Mouse (Mus musculus) adrenal gland, adult 8-10 months (tissue): Measurements from ENCODE around the gene Pbx2. TPM values are rescaled to one million over a fixed set of nuclear protein-coding genes. Genes with fewer than 3 reads are reported as not detected.

Source experiments
- DNase-seq: peaks from one replicate; pipeline ENCODE4 v3.0.0; 2022
- total RNA-seq, 4 experiments: library from RNA; stranded (reverse); gene quantifications; 2 replicates each; pipeline ENCODE4 v1.2.4; 2022

Pbx2 gene
- total RNA-seq, 4 experiments from 2014 or later: 30.8 to 55.5 (median 44.0) TPM

DNA sequence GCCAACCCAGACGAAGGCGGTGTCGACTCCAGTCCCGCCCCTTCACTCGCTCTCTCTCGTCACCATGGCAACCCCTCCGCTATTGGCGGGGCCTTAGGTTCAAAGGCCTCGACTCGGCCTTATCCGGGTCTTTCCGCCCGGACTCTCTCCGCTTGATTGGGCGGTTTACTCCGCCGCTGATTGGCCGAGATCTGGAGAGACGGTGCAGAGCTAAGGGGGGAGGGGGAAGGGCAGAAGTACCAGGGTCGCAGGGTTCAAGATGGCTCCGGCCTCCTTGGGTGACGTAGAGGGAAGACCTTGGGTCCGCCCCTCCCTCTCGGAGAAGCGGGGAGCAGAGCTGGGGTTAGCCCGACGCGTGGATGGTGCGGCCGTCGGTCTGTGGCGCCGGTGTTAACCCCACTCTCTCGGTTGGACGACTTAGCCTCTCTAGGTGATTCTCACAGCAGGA is 13.0 kb downstream of the Pbx2 start, which contains the start of gene Agpat1:
TSS of gene Agpat1 (plus strand) at position 202 of the 448 bp plus-strand sequence.
- DNase-seq: peak; percentile 99

DNA sequence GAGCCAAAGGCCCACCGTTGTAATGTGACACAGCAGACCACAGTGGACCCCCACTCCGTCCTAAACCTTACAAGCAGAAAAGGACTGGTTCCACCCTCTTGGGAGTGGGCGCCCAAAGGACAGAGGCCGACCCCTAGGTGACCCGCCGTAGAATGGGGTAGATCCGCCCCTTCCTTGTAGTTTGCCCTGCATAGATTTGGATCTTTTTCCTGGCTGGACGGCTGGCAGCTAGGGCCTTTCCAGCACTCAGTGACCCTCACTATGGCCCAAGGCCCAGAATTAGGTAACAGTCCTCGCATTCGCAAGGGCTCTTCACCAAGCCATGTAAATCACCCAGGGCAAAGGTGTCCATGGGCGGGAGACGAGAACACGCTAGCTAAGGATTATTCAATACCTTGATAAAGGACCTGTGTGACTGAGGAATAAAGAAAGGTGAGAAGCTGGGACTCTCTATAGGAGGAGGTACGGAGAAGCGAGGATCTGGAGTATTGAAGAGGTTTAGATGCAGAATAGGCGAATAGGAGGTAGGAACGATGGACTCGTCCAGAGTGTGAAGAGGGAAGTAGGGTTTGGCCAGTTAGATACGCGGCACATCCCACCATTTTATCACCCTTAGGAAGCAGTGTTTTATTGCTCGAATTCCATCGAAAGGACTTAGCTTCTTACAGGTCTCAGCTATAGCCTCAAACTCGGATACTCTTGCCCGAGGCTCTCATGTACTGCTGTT is 13.6 kb downstream of the Pbx2 start:
- DNase-seq: peak; percentile 80

DNA sequence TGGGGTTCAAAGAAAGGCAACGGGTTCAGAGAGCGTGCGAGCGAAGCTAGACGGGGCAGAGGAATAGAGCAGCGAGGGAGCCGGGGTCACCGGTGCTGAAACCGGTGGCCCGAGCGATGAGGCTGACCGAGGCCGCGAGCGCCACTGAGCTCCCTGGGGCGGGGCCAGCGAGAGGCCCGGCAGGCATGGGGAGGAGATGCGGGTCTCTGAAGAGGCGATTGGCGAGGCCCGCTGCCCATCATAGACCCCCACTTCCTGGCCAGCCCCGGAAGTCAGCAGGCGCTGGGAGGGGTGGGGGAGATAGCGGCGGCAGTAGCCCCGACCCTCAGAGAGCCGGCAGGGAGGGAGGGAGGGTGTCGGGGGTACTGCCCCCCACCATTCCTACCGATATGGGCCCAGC is 14.5 kb downstream of the Pbx2 start:
- peak; percentile 96 for DNase-seq

DNA sequence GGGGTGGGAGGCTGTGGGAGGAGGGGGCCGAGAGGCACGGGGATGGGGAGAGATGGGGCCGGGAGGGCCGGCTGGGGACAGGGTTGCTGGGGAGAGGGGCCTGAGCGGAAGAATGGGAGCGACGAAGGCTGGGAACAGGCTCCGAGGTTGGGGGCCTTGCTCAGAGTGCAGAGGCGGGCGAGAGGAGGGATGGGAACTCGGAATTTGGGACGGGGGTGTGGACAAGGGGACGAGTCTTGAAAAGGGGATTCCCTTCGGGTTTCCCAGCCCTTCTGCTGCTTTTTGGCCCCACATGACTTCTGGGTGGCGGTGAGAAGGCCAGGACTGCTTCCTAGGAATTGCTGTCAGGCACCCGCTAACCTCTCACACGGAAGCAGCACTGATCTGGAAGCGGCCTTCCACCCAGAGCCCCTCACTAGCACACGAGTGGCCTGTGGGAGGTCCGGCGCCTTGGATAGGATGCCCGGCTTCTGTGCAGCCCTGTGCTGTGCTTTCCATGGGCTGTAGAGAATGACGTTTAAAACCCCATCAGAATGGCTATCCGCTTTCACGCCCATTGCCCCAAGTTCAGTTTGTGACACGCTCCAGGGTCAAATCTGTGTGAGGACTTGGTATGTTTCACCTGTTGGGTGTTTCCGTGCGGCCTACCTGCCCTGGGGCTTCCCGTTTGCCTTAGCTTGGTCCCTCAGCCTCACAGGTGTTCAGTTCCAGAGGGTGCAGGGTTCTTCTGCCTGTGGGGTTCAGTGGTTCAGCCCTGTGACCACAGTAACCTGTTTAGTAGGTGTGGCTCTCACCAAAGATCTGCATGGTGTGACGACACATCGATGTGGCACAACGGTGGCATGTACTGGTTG is 15.3 kb downstream of the Pbx2 start:
- DNase-seq: no peak

DNA sequence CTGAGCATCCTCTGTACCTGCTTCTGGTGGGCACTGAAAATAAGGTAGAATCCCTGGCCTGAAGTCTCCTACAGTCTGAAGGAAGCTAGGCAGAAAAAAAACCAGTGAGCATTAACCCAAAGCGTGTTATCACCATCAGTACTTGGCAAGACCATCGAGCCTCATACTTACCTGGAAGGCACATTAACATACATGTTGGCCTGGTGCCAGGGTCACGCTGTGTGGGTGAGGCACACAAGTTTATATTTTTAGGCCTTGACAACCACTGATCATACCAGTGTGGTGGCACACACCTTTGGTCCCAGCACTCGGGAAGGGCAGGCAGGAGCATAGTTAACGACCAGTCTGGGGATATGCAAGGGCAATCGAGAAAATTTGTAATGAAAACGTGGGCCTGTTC is 16.9 kb downstream of the Pbx2 start:
- DNase-seq: no peak

DNA sequence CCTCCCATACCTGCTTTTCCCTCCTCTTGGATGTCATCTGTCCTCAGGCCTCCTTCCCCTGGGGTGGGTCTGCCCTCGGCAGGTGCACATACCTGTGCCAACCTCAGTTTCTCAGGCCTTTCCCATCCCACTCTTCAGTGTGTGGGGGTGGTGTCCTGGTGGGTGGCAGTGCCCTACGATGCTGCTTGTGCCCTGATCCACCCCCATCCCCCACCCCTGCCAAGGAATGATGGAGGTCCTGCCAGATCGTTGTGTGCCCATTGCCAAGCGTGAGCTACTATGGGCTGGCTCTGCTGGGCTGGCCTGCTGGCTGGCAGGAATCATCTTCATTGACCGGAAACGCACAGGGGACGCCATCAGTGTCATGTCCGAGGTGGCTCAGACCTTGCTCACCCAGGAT is 20.0 kb downstream of the Pbx2 start:
- DNase-seq: no peak

DNA sequence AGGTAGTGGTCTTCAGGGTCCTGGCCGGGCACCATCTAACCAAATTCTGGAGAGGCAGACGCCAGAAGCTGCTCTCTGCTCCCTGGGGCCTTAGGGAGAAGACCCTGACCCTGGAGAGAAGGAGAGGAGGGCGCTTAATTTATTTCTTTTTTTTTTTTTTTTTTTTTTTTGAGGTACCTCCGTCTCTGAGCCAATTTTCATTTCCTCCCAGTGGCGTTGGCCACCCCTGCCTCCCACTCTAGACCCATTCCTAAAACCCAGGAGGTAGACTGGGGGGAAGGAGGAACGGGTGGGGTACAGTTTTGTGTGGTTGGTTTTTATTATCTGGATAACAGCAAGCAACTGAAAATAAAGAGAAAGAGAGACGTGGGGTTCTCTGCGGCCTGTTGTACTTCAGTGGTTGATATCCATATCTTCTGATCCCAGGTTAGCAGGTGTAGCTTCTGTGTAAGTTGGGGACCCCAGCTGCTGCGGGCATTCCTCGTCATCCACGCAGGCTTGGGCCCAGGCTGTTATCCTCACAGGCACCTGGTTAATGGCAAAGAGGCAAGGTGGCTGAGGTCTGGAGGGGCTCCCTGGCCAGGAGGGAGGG is 22.1 kb downstream of the Pbx2 start:
- DNase-seq: no peak

DNA sequence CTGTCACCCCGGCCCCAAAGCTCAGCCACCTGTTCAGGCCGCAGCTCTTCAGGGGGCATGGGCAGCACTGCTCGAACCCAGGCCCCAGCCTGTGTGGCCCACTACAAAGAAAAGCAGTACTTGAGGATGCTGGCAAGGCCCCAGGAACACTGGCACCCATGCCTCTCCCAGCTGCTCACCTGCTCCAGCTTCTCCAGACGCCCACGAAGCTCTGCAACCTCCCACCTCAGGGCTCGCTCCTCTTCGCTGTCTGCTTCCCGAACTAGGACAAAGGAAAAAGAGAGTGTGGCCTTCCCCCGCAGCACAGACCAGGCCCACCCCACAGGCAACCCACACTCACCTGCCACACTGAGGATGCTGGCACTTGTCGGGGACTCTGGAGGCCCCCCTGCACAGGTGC is 22.8 kb downstream of the Pbx2 start:
- DNase-seq: no peak

DNA sequence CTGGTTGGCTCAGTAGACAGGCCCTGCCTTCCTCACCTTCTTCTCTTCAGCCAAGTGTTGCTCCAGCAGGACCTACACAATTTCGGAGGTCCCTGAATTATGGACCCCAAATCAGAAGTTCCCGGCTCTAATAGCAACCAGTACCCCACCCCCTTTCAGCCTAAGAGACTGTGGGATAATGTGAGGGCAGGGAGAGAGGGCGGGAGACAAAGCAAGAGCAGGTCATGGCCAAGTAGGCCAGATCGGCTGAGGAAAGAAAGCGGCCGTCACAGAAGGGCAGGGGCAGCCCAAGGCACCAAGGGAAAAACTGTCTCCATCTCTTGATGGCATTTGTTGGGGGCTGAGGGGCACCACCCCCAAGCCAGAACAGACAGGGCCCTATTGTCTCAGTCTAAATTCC is 24.8 kb downstream of the Pbx2 start, which contains the start of gene Egfl8:
TSS of gene Egfl8 (minus strand) at position 101 of the 400 bp plus-strand sequence.
- no peak for DNase-seq

DNA sequence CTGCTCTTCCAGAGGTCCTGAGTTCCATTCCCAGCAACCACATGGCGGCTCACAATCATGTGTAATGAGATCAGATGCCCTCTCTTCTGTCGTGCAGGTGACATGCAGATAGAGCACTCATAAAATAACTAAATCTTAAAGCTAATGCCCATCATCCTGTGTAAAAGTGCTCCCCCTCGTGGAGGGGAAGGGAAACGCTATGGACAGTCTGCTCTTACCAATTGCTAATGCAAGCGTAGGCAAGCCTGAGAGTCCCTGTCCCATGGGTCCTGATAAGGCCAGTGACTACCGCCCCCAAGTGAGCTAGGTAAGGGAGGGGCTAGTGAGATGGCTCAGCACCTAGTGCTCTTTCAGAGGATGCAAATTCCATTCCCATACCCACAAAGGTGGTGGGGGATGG is 27.9 kb downstream of the Pbx2 start:
- no peak for DNase-seq

DNA sequence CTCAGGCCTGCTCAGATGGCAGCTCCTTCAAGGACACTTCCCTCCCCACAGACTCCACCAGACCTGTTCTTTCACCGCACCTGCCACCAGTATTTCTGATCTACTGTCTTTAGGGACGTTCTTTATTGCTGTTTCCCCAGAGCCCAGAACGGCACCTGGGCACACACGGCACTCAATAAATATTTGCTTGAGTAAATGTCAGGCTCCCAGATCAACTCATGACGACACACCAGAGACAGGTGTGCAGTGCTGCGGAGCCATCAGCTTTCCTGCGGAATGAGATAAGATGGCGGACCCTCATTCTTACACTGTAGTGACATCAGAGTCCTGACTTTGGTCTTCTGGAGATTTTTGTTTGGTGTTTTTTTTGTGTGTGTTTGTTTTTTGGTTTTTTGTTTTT is 29.9 kb downstream of the Pbx2 start:
- DNase-seq: no peak

DNA sequence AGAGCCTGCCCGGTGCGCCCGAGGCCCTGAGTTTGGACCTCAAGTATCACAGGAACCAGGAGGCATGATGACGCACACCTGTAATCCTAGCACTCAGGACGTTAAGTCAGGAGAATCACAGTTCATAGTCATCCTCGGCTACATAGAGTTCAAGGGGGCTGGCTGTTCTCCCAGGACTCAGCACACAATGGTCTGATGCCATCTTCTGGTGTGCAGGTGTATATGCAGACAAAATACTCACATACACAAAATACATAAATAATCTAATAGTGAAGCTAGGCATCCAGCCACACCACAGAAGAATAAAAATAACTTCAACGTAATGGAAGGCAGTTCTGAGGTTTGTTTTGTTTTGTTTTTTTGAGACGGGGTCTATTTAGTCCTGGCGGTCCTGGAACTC is 32.1 kb downstream of the Pbx2 start:
- no peak for DNase-seq

DNA sequence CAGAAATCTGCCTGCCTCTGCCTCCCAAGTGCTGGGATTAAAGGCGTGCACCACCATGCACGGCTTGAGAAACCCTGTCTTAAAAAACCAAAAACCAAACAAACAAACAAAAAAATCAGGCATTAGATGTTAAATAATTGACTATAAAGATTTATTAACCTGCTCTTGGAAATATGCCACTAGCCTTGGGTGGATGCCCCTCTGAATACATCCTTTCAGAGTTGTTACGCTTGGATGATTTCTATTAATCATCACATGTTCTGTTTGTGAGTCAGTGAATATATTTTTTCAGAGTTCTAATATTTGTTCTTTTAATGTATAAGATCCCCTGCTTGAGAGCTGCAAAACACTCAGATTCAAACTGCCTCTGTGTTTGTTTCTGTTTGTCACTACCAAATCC is 33.9 kb downstream of the Pbx2 start:
- DNase-seq: no peak

DNA sequence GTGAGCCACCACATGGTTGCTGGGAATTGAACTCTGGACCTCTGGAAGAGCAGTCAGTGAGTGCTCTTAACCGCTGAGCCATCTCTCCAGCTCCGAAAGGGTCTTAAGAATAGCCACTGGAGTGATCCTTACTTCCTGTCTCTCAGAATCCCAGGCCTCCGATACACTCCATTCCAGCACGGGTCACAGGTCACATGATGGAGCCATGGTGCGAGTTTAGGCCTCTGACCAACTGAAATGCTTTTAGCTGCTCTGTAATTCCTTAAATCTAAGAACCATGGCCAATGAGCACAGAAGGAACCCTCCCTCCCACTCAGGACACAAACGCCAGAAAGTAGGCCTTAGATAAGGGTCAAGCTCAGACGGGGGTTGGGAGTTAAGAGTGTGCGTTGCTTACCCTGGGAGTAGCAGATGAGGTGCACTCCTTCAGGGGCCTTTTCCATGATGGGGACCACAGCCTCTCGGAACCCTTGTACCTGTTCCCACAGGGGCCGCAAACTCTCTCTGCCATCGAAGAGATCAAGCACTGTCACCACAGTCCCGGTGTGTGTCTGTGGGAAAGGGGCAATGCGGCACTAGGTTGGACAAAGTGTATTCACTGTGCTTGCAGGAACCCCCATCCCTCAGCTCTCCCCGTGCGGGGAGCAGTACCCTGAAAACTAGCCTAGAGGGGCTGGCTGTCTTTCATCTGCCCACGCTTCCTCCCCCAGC is 35.2 kb downstream of the Pbx2 start:
- DNase-seq: no peak

DNA sequence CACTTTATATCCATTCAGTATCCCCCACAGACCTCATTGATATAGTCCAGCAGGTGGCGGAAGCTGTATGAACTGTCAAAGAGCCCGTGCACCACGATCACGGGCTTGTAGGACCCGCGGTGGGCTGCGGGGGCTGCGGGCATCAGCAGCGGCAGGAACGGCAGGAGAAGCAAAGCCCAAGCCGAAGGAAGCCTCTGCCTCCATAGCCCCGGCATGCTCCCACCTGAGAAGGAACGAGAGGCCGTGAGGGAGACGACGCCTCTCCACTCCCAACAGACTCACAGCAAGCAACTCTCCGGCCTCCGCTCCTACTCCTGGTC is 35.7 kb downstream of the Pbx2 start:
- DNase-seq: no peak

DNA sequence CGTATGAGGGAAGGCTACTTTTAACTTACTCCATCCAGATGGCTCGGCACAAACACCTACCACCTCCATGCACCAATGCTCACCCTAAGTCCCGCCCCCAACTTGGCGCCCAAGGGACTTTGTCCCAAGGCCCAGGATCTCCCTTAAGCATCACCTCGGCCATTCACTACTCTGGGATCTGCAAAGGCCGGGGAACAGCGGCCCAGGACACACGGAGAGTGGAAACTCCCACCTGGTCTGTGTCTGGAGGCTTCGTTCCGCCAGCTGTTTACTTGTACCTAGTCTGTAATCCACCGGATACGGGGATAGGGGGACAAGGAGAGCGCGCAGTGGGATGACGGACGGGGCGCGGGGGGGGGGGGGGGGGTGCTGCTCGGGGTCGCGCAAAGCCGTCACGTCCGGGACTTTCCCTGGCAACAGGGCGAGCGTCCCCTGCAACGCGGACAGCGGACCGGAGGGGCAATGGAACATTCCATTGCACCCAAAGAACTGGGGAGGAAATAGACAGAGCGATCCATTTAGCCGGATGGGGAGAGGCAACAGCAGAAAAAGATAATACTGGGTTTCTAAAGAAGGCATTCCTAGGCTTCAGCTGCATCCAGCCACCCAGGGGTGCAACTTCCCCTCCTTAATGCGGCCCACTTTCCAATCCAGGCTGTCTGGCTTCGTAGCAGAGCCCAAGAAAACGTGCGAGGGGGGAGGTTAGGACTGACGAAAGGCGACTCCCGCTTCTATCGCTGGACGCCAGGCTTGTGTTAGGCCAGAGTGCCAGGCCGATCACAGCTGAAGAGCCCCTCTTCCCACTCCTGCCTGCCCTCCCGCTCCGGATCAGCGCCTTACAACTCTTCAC is 36.3 kb downstream of the Pbx2 start:
- peak; percentile 89 for DNase-seq

DNA sequence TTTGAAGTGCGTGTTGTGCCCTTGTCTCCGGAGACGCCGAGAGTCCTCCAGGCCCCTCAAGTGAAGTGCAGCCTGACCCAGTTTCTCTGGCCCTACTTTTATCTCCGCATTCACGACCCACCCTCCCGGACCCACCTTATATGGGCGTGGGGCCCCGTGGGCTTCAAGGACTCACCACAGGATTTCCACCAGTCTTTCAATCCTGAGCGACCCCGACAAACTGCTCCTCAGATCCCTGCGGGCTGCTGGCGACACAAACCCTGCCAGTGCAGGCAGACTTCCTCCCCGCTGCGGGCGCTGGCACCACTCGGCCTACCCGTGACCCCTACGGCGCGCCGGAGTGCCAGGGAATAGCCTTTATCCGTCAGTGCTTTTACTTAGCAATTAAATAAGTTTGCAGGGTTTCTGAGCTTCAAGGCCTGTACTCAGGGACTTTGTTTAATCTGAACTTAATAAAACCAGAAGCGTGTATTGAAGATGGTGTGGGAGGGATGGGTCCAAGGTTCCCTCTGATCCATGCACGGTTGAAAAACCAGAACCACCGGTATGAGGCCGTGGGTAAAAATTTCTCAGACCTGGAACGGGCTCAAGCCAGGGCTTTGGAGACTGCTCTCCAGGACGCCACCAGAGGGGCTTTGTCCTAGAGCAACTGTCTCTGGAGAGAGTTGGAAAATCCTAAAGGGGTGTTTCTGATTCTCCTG is 37.0 kb downstream of the Pbx2 start, which contains the start of gene Ppt2:
TSS of gene Ppt2 (minus strand) at position 568 of the 701 bp plus-strand sequence.
- no peak for DNase-seq

DNA sequence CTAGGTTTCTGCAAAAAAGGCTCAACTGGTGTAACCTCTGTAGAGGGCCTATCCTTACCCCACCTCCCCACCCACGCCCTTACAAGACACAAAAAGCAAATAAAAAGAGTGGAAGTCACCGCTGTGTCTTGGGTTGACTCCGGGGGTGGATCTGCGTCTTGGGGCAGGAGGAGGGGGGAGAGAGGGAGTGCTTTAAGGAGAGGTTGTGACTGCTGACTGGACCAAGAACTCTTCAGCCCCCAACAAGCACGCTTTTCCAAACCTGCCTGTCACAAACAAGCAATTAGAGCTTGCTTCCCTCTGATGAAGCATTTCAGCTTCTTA is 37.5 kb downstream of the Pbx2 start:
- no peak for DNase-seq

DNA sequence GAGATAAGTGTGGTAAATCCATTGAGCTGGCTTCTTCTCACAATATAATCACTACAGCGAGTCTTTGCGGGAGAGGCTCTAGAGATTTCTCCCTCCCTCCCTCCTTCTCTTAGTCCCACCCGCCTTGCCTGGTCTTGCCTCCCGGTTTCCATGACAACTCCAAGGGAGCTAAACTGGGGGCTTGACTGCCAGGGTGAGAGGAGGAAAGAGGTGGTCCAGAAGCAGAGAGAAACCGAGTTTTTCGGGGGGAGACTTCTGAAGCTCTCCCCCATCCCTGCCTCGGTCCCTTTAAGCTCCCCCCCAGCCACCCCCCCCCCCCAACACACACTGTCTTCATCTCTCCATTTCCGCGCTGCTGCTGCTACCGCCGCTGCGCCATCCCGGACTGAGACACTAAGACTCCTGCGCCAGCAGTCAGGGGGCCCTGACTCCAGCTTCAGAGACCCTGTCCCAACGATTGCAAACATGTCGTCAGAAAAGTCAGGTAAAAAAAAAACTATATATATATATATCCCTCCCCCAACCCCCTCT is 38.2 kb downstream of the Pbx2 start, which contains the start of gene Prrt1:
TSS of gene Prrt1 (plus strand) at position 313 of the 531 bp plus-strand sequence.
- DNase-seq: no peak

DNA sequence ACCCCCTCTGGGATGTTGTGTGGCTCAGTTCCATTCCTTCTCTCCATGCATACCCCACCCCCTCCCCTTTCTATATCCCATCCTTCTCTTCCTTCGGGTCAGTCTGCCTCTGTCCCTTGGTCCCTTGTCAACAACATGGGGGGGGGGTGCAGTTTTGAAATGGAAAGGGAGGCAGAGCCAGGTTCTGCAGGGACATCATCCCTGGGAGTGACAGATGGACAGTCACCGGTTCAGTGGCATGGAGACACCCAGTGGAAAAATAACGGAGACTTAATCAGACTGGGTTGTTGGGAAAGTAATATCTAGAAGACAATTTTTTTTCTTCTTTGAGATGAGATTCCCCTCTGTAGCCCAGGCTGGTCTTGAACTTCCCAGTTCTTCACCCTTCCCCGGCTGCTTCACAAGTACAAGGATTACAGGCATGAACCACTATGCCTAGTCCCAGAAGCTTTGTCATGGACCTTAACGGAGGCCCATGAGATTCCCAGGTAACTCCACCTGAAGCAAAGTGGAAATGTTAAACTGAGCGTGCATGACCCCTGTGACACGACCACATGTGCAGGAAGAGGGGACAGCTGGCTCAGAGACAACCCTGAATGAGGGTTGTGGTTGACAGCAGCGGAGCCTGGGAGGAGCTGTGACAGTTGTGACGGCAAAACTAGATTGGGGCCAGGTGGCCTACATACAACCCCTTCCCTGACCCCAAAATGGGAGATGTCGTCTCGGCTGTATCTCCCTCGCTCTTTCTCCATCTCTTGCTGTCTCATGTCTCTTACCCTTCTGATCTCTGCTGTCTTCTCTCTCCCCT is 38.9 kb downstream of the Pbx2 start:
- DNase-seq: no peak
